Mouse (Mus musculus) G1E (cell line): ENCODE results near the gene Atg5. TPM values are rescaled to one million over a fixed set of nuclear protein-coding genes. Genes with fewer than 3 reads are reported as not detected.

Experiments
- ATAC-seq: 2 replicates; pipeline ENCODE4 v1.8.0; 2016; ENCODE audit warnings: mild to moderate bottlenecking; ENCODE audit not compliant: insufficient number of reproducible peaks, poor library complexity, low FRiP score, severe bottlenecking; ENCODE audit errors: extremely low read depth
- DNase-seq: peaks from one replicate; pipeline ENCODE4 v3.0.0; 2012; ENCODE audit warnings: low spot score
- H3K27me3 ChIP-seq: 2 replicates; pipeline ENCODE4 v1.6.1; 2012; ENCODE audit warnings: mild to moderate bottlenecking, low read length, inconsistent platforms; ENCODE audit not compliant: insufficient read depth
- H3K36me3 ChIP-seq: replicated peaks from 2 replicates; pipeline ENCODE3; 2012; ENCODE audit warnings: mild to moderate bottlenecking, inconsistent platforms
- H3K4me1 ChIP-seq: 2 replicates; pipeline ENCODE4 v1.6.1; 2012; ENCODE audit warnings: low read depth, low read length, inconsistent platforms, mixed read lengths; ENCODE audit not compliant: insufficient read depth
- H3K4me3 ChIP-seq: 2 replicates; pipeline ENCODE4 v1.5.1; 2012; ENCODE audit warnings: low read depth, mild to moderate bottlenecking, inconsistent platforms, low read length, moderate library complexity, mixed read lengths
- H3K9me3 ChIP-seq: replicated peaks from 2 replicates; pipeline ENCODE4 v1.6.1; 2012; ENCODE audit warnings: inconsistent platforms
- CTCF ChIP-seq: IDR thresholded peaks from 2 replicates; pipeline ENCODE4 v1.5.1; 2012; ENCODE audit warnings: low read depth, low read length, inconsistent platforms, mixed read lengths
- GATA1 ChIP-seq: IDR thresholded peaks from 2 replicates; pipeline ENCODE4 v1.6.1; 2012; ENCODE audit warnings: borderline replicate concordance, low read length, inconsistent platforms, mixed read lengths
- GATA2 ChIP-seq: IDR thresholded peaks from 2 replicates; pipeline ENCODE4 v1.6.1; 2012; ENCODE audit warnings: low read depth, low read length, inconsistent platforms, borderline replicate concordance
- POLR2AphosphoS5 ChIP-seq: IDR thresholded peaks from 2 replicates; pipeline ENCODE4 v1.6.1; 2012; ENCODE audit warnings: low read depth, low read length, inconsistent platforms; ENCODE audit not compliant: insufficient replicate concordance
- TAL1 ChIP-seq: conservative IDR thresholded peaks from 2 replicates; pipeline ENCODE4 v1.6.1; 2012; ENCODE audit warnings: low read depth, low read length, inconsistent platforms, mixed read lengths
- polyA plus RNA-seq: library from polyadenylated mRNA; stranded (reverse); fragments of >175 nt; gene quantifications from 2 replicates; pipeline ENCODE4 v1.2.3, GENCODE M21; 2012
- total RNA-seq, 2 experiments: library from RNA; stranded (forward) in 1 of 2; stranded (reverse) in 1 of 2; fragments of 200-1000 nt in 1 of 2; fragments of >200 nt in 1 of 2; fragmentation: Nextera tagmentation in 1 of 2; gene quantifications; 2 replicates each; pipeline ENCODE4 v1.2.3; 2014 to 2017

The Atg5 gene
- total and polyA plus RNA-seq, 3 experiments: 4.4 to 23.3 (median 23.2) TPM

- TF ChIP-seq POLR2AphosphoS5: no peak
- Histone ChIP-seq H3K4me3 (no peak overlapping the region), H3K4me1 (peaks cover 25% of the 10 kb centered on the region), H3K36me3 (peaks cover 25% of the 10 kb centered on the region), H3K9me3 (no peaks in the 10 kb centered on the region), H3K27me3 (no peaks in the 10 kb centered on the region)
- DNase-seq: no peak
- ATAC-seq: no peak
These were observed 73.8 kb downstream of the Atg5 start for GRCm38 (mm10) chr10:44341826-44342521.

DNA sequence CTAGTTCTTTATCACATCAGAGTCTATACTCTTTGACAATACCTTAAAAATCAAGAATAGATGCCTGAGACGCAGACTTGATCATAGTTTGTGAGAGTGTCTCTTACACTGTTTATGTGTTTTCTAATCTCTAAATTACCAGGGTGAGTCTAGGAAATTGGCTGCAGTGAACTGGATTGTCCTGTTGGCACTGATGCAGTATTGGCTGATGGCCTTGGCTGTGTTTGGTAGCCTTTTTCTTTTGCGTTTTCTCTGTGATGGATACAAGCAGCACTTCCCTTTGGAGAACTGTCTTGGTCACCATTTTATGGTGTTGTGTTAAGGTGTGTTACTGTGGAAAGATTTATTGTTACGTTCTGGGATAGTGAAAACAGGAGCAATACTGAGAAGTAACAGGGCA, 75.2 kb downstream of the Atg5 start:
- H3K36me3 ChIP-seq: peaks cover 34% of the 10 kb centered on the region
- TF ChIP-seq TAL1 (no peak), GATA1 (no peak), POLR2AphosphoS5 (no peak), CTCF (no peak), GATA2 (no peak)
- H3K27me3 ChIP-seq: no peaks in the 10 kb centered on the region
- no peak for ATAC-seq
- no peak overlapping the region for H3K4me3 ChIP-seq
- peaks cover 14% of the 10 kb centered on the region for H3K4me1 ChIP-seq
- DNase-seq: no peak
- H3K9me3 ChIP-seq: no peaks in the 10 kb centered on the region

DNA sequence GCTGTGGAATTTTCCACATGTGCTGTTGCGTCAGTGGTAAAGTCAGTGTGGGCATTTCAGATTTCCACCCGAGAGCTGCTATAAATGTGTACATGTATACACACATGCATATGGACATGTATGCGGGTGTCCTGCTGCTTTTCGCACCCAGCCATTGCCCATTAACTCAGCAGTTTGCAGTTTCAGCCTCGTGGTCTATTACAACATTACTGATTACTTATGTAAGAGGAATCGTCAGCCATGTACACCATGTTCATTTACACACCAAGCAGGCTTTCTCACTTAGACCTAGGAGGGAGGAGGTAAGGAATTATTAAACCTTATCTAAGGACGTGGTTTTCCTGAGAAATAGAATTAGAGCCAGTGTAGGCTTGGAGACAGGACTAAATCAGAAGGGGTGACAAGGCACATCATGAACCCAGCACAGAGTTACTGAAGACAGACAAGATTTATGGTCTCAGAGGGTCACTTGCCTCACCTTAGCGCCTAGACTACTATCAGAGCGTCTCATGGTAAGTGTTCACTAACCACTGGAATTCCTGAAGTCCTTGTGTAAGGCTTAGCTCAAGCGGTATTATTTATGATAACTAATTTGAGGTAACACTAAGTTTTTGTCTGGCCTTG, 79.5 kb downstream of the Atg5 start:
- Histone ChIP-seq H3K27me3 (no peaks in the 10 kb centered on the region), H3K36me3 (peaks cover 38% of the 10 kb centered on the region), H3K4me1 (no peaks in the 10 kb centered on the region; the same call in 1 of the 2 replicates), H3K9me3 (no peaks in the 10 kb centered on the region), H3K4me3 (no peak overlapping the region)
- DNase-seq (no peak), ATAC-seq (no peak)
- TF ChIP-seq TAL1 (no peak), POLR2AphosphoS5 (no peak), GATA1 (no peak), CTCF (no peak), GATA2 (no peak)

- Histone ChIP-seq H3K36me3 (peaks cover 37% of the 10 kb centered on the region), H3K4me3 (no peak overlapping the region), H3K9me3 (no peaks in the 10 kb centered on the region), H3K27me3 (no peaks in the 10 kb centered on the region), H3K4me1 (peaks cover 4% of the 10 kb centered on the region)
- no peak for TF ChIP-seq CTCF
- no peak for TF ChIP-seq POLR2AphosphoS5
- no peak for TF ChIP-seq TAL1
- TF ChIP-seq GATA2: no peak
- no peak for TF ChIP-seq GATA1
- ATAC-seq: no peak
- no peak for DNase-seq
These were observed 80.6 kb downstream of the Atg5 start for GRCm38 (mm10) chr10:44348474-44349415.

- H3K4me1 ChIP-seq: peaks cover 20% of the 10 kb centered on the region
- no peak overlapping the region; the same call in 1 of the 2 replicates for H3K4me3 ChIP-seq
- ATAC-seq (no peak), DNase-seq (no peak)
- TF ChIP-seq TAL1 (no peak), GATA2 (no peak), CTCF (no peak), POLR2AphosphoS5 (no peak), GATA1 (no peak)
- peaks cover 24% of the 10 kb centered on the region for H3K36me3 ChIP-seq
- no peaks in the 10 kb centered on the region for H3K27me3 ChIP-seq
- no peaks in the 10 kb centered on the region for H3K9me3 ChIP-seq
These were observed 85.3 kb downstream of the Atg5 start for GRCm38 (mm10) chr10:44353467-44353866.

DNA sequence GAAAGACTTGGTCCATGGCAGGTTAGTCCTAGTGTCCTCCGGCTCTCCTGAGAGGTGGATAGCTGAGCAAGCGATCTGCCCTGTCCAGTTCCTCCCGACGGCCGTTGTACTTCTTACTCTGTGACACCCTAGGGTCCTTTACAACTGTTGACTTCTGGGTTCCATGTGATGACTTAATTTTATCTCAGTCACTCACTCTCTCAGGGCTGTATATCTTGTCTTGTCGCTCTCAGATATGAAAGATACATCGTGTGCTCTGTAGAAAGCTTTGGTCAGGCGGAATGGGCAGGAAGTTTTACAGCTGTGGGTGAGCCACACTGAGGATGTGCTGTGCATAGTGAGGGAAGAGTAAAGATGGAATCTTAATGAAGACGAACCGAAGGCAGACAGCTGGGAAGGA, 86.2 kb downstream of the Atg5 start:
- Histone ChIP-seq H3K9me3 (no peaks in the 10 kb centered on the region), H3K4me1 (peaks cover 20% of the 10 kb centered on the region), H3K4me3 (no peak overlapping the region; the same call in 1 of the 2 replicates), H3K27me3 (no peaks in the 10 kb centered on the region), H3K36me3 (peaks cover 21% of the 10 kb centered on the region)
- peak; percentile 88 for ATAC-seq
- DNase-seq: no peak
- TF ChIP-seq TAL1 (no peak), GATA2 (no peak)
